1 mouse cellular context compared by ENCODE assay signal in genomic region chr12:8772451-8773143, GRCm38 (mm10).
TF ChIP-seq lines count a peak whose summit lies in the region.

No protein-coding gene starts in this region.

TF ChIP-seq in MEL, 35 proteins besides CTCF, POLR2A, EP300 and RAD21 (continued from another document):
- TF ChIP-seq RCOR1 (IDR thresholded peaks at IDR 0.05; ENCODE audit: low read depth, low read length) (no peak), HCFC1 (IDR thresholded peaks at IDR 0.05; ENCODE audit: low read depth, low read length) (no peak), SIN3A (IDR thresholded peaks at IDR 0.05; ENCODE audit: low read length) (no peak; the same call in 1 of the 2 replicates), MAFK (IDR thresholded peaks at IDR 0.05; ENCODE audit: borderline replicate concordance, low read depth, low read length) (no peak), JUND (IDR thresholded peaks at IDR 0.05; ENCODE audit: low read depth, low read length) (no peak), ZKSCAN1 (IDR thresholded peaks at IDR 0.05; ENCODE audit: low read depth, low read length) (no peak), ETS1 (IDR thresholded peaks at IDR 0.05; ENCODE audit: low read depth, low read length) (peak; percentile 12; the same call in 1 of the 2 replicates), UBTF (IDR thresholded peaks at IDR 0.05; ENCODE audit: borderline replicate concordance, insufficient read depth, low read depth, low read length) (no peak), USF2 (IDR thresholded peaks at IDR 0.05; ENCODE audit: borderline replicate concordance in 1 of 2, insufficient read depth in 1 of 2, low read depth in 1 of 2, low read length in 2 of 2) (no peak), GABPA (IDR thresholded peaks at IDR 0.05; ENCODE audit: low read depth, low read length) (no peak), SMC3 (IDR thresholded peaks at IDR 0.05; ENCODE audit: low read depth, low read length) (no peak)
TF ChIP-seq in MEL: peak in this region for 8.
